Mouse (Mus musculus) intestine, embryonic 15.5 days (tissue): ENCODE data around the gene Crim1. TPM values are rescaled to one million over a fixed set of nuclear protein-coding genes. Genes with fewer than 3 reads are reported as not detected.
A peak's percentile ranks its signal among the peaks of the same experiment; 100 is the strongest.

Experiments used
- ATAC-seq: fragments of 200-750 bp; cut with Nextera tagmentation; 2 replicates; pipeline ENCODE4 v1.8.0; 2017; ENCODE audit warnings: moderate TSS enrichment, moderate library complexity
- H3K27ac ChIP-seq: fragments of 300-500 bp; sonication (generic); 2 replicates; pipeline ENCODE4 v1.5.1; 2015; ENCODE audit warnings: mild to moderate bottlenecking, inconsistent platforms
- H3K27me3 ChIP-seq: fragments of 300-500 bp; sonication (generic); replicated peaks from 2 replicates; pipeline ENCODE4 v1.6.1; 2015; ENCODE audit warnings: inconsistent platforms
- H3K36me3 ChIP-seq: fragments of 300-500 bp; sonication (generic); 2 replicates; pipeline ENCODE4 v1.6.1; 2015; ENCODE audit warnings: inconsistent platforms
- H3K4me1 ChIP-seq: fragments of 300-500 bp; sonication (generic); replicated peaks from 2 replicates; pipeline ENCODE4 v1.6.1; 2015; ENCODE audit warnings: inconsistent platforms
- H3K4me2 ChIP-seq: fragments of 300-500 bp; sonication (generic); replicated peaks from 2 replicates; pipeline ENCODE4 v1.6.1; 2015; ENCODE audit warnings: mild to moderate bottlenecking, inconsistent platforms
- H3K4me3 ChIP-seq: fragments of 300-500 bp; sonication (generic); replicated peaks from 2 replicates; pipeline ENCODE4 v1.5.1; 2015; ENCODE audit warnings: inconsistent platforms
- H3K9ac ChIP-seq: fragments of 300-500 bp; sonication (generic); 2 replicates; pipeline ENCODE4 v1.6.1; 2015; ENCODE audit warnings: inconsistent platforms
- H3K9me3 ChIP-seq: fragments of 300-500 bp; sonication (generic); 2 replicates; pipeline ENCODE4 v1.6.1; 2016; ENCODE audit warnings: inconsistent platforms
- WGBS: fragments of 180-500 bp; shearing (Covaris S2); methylation state at CpG from one replicate; pipeline ENCODE4 v1.1.7; 2015; 5-methylcytosine and 5-hydroxymethylcytosine counted together
- polyA plus RNA-seq: library from polyadenylated mRNA; unstranded; fragments of >200 nt; fragmentation: Nextera tagmentation; extraction: Ambion mirVana; gene quantifications from 2 replicates; pipeline ENCODE4 v1.2.1, GENCODE M21; 2015

Crim1 gene
- polyA plus RNA-seq, 1 experiment from 2014 or later: 5.9 TPM

DNA sequence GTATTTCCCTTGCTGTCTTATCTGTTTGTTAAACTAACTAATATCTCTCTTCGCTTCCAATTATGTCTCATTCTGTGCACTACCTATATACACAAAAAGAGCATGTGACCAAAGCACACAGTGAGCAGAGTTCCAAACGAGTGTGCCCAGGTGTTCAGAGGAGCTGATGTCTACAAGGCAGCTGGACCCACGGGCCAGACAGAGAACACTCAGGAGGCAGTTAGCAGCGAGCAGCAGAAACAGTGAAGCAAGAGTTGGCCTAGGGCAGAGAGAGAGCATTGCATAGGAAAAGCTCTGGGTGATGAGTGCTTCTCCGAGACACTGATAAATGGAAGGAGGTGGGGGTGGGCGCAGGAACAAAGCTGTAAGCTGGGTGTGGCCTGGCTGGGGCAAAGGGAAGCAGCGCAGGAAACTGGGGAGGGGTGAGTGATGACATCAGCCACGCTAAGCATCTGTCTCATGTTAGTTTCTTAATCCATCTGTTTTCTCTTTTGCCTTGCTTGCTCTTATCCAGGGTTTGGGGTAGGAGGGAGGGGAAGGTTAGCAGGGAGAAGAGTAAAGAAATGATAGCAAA, 99.0 kb downstream of the Crim1 start:
- 20% methylated on average over 8 of the region's 8 CpGs for WGBS
- peaks cover 13% of the 10 kb centered on the region for H3K4me1 ChIP-seq
- no peak overlapping the region for H3K4me3 ChIP-seq
- H3K27me3 ChIP-seq: no peaks in the 10 kb centered on the region
- ATAC-seq: peak; percentile 63
- H3K9me3 ChIP-seq: no peaks in the 10 kb centered on the region
- no peak overlapping the region for H3K27ac ChIP-seq
- no peak overlapping the region for H3K9ac ChIP-seq
- H3K4me2 ChIP-seq: no peak overlapping the region
- H3K36me3 ChIP-seq: no peaks in the 10 kb centered on the region

- no peak for ATAC-seq
- Histone ChIP-seq H3K27me3 (no peaks in the 10 kb centered on the region), H3K4me2 (no peak overlapping the region), H3K27ac (no peak overlapping the region), H3K4me1 (peaks cover 13% of the 10 kb centered on the region), H3K9me3 (no peaks in the 10 kb centered on the region), H3K9ac (no peak overlapping the region), H3K36me3 (no peaks in the 10 kb centered on the region), H3K4me3 (no peak overlapping the region)
- WGBS: 87% methylated on average over 2 of the region's 2 CpGs
Observed at GRCm38 (mm10) chr17:78303053-78303452, 103.0 kb downstream of the Crim1 start.

GRCm38 (mm10) chr17:78304059-78304458, 104.0 kb downstream of the Crim1 start:
- H3K4me3 ChIP-seq: no peak overlapping the region
- H3K9me3 ChIP-seq: no peaks in the 10 kb centered on the region
- H3K27ac ChIP-seq: no peak overlapping the region
- 67% methylated on average over 13 of the region's 13 CpGs for WGBS
- H3K36me3 ChIP-seq: no peaks in the 10 kb centered on the region
- H3K4me2 ChIP-seq: no peak overlapping the region
- H3K9ac ChIP-seq: no peak overlapping the region
- ATAC-seq: no peak
- no peaks in the 10 kb centered on the region for H3K27me3 ChIP-seq
- H3K4me1 ChIP-seq: peaks cover 4% of the 10 kb centered on the region

GRCm38 (mm10) chr17:78306434-78306833, 106.4 kb downstream of the Crim1 start:
- no peaks in the 10 kb centered on the region for H3K27me3 ChIP-seq
- 87% methylated on average over 9 of the region's 9 CpGs for WGBS
- ATAC-seq: no peak

GRCm38 (mm10) chr17:78308221-78308620, 108.2 kb downstream of the Crim1 start:
- no peaks in the 10 kb centered on the region for H3K9me3 ChIP-seq
- H3K36me3 ChIP-seq: no peaks in the 10 kb centered on the region
- H3K4me3 ChIP-seq: no peak overlapping the region
- H3K27ac ChIP-seq: no peak overlapping the region
- no peak overlapping the region for H3K9ac ChIP-seq
- 94% methylated on average over 9 of the region's 9 CpGs for WGBS
- H3K4me1 ChIP-seq: no peaks in the 10 kb centered on the region
- H3K27me3 ChIP-seq: no peaks in the 10 kb centered on the region
- no peak for ATAC-seq
- no peak overlapping the region for H3K4me2 ChIP-seq

More at GRCm38 (mm10) chr17:78306434-78306833, 106.4 kb downstream of the Crim1 start:
- H3K9me3 ChIP-seq: no peaks in the 10 kb centered on the region
- no peaks in the 10 kb centered on the region for H3K4me1 ChIP-seq
- H3K36me3 ChIP-seq: no peaks in the 10 kb centered on the region
- no peak overlapping the region for H3K4me3 ChIP-seq
- H3K4me2 ChIP-seq: no peak overlapping the region
- H3K9ac ChIP-seq: no peak overlapping the region
- H3K27ac ChIP-seq: no peak overlapping the region

GRCm38 (mm10) chr17:78313006-78313405, 113.0 kb downstream of the Crim1 start:
- Histone ChIP-seq H3K27me3 (no peaks in the 10 kb centered on the region), H3K36me3 (0 out of 2 replicates have a peak, but pooled peaks cover 3% of the 10 kb centered on the region), H3K4me2 (no peak overlapping the region), H3K27ac (no peak overlapping the region), H3K9me3 (no peaks in the 10 kb centered on the region), H3K4me1 (no peaks in the 10 kb centered on the region), H3K9ac (no peak overlapping the region), H3K4me3 (no peak overlapping the region)
- no peak for ATAC-seq
- 93% methylated on average over 12 of the region's 12 CpGs for WGBS

DNA sequence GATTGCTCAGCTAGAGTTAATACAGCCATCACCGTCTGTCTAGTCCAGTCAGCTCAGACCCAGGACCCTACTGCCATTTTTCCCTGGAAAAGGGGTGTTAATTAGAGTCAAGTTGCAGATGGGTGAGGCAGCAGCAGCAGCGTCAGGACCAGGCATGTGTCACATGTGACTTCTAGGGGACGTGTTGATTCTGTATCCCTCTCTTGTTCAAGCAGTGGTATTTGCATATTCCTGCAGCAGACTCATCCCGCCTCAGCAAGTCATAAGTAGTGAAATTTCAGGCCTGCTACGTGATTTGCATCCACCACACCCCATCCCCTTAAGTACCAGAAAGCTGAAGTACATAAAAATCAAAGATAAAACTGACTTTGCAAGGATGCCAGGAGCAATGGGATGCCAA, 113.6 kb downstream of the Crim1 start:
- 76% methylated on average over 5 of the region's 5 CpGs for WGBS

DNA sequence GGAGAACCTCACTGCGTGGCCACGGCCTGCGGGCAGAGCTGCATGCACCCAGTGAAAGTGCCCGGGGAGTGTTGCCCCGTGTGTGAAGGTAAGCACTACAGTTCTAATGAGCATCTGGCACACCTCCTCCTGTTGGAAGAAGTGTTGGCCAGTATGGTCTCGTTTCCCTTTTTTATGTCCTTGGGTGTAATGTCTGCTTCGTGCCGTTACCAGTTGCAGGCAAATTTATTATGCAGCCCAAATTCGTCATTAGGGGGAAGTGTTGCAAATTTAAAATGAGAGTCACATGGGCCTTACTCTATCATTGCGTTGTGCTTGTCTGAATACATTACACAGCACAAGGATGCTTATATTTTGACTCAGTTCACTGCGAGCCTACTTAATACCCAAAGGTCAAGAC, 115.6 kb downstream of the Crim1 start:
- no peak overlapping the region for H3K4me2 ChIP-seq
- H3K4me3 ChIP-seq: no peak overlapping the region
- no peaks in the 10 kb centered on the region for H3K9me3 ChIP-seq
- H3K9ac ChIP-seq: no peak overlapping the region
- H3K4me1 ChIP-seq: no peaks in the 10 kb centered on the region
- no peaks in the 10 kb centered on the region for H3K27me3 ChIP-seq
- WGBS: 90% methylated on average over 11 of the region's 11 CpGs
- H3K27ac ChIP-seq: no peak overlapping the region
- ATAC-seq: no peak
- 0 out of 2 replicates have a peak, but pooled peaks cover 3% of the 10 kb centered on the region for H3K36me3 ChIP-seq

More for the DNA sequence above, 113.6 kb downstream of the Crim1 start:
- H3K36me3 ChIP-seq: 0 out of 2 replicates have a peak, but pooled peaks cover 3% of the 10 kb centered on the region
- H3K9ac ChIP-seq: no peak overlapping the region
- H3K27me3 ChIP-seq: no peaks in the 10 kb centered on the region
- no peak overlapping the region for H3K27ac ChIP-seq
- H3K4me3 ChIP-seq: no peak overlapping the region
- H3K4me2 ChIP-seq: no peak overlapping the region
- H3K4me1 ChIP-seq: no peaks in the 10 kb centered on the region
- ATAC-seq: no peak
- no peaks in the 10 kb centered on the region for H3K9me3 ChIP-seq

DNA sequence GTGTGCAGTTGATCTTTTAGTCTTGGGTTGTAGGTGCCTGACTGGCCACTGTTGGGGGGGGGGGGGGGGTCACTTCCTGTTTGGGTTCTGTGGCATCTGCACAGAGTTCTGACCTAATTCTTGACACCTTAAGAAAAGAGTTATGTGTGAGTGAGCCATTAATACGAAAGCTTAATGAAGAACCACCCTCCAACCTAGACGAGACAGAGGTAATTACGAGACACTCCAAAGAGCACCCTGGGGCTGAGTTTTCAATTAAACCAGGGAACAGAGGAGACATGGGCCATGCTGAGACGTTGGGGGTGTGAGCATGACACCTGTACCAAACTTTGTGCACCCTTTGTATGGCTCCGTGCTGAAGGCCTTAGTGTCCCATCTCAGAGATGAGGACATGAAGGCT, 117.3 kb downstream of the Crim1 start:
- Histone ChIP-seq H3K27me3 (no peaks in the 10 kb centered on the region), H3K27ac (no peak overlapping the region)
- 85% methylated on average over 5 of the region's 5 CpGs for WGBS

DNA sequence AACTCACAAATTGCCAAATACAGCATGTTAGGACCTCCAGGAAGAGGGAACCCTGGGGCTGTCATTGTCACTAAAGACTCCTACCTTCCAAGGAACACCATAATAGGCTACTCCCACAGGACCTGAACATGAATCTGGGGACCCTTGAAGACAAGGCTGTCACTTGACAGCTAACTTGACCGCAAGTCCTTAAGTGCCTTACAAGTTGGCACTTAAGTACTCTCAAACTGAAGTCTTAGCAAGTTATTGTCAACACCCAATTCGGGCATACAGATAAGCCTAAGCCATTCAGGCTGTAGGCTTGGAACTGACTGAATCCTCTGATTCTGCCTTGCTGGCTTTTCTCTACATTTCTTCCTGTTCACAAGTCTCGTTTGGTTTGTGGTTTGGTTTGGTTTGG, 118.8 kb downstream of the Crim1 start:
- H3K4me2 ChIP-seq: no peak overlapping the region
- H3K9ac ChIP-seq: no peak overlapping the region
- H3K27me3 ChIP-seq: no peaks in the 10 kb centered on the region
- 0 out of 2 replicates have a peak, but pooled peaks cover 6% of the 10 kb centered on the region for H3K4me1 ChIP-seq
- H3K27ac ChIP-seq: no peak overlapping the region
- WGBS: 87% methylated on average over 3 of the region's 3 CpGs
- ATAC-seq: no peak
- no peak overlapping the region for H3K4me3 ChIP-seq
- H3K9me3 ChIP-seq: no peaks in the 10 kb centered on the region
- 0 out of 2 replicates have a peak, but pooled peaks cover 3% of the 10 kb centered on the region for H3K36me3 ChIP-seq

More for the DNA sequence above, 117.3 kb downstream of the Crim1 start:
- no peak overlapping the region for H3K4me3 ChIP-seq
- no peak for ATAC-seq
- no peaks in the 10 kb centered on the region for H3K9me3 ChIP-seq
- 0 out of 2 replicates have a peak, but pooled peaks cover under 1% of the 10 kb centered on the region for H3K4me1 ChIP-seq
- 0 out of 2 replicates have a peak, but pooled peaks cover 3% of the 10 kb centered on the region for H3K36me3 ChIP-seq
- H3K9ac ChIP-seq: no peak overlapping the region
- H3K4me2 ChIP-seq: no peak overlapping the region

DNA sequence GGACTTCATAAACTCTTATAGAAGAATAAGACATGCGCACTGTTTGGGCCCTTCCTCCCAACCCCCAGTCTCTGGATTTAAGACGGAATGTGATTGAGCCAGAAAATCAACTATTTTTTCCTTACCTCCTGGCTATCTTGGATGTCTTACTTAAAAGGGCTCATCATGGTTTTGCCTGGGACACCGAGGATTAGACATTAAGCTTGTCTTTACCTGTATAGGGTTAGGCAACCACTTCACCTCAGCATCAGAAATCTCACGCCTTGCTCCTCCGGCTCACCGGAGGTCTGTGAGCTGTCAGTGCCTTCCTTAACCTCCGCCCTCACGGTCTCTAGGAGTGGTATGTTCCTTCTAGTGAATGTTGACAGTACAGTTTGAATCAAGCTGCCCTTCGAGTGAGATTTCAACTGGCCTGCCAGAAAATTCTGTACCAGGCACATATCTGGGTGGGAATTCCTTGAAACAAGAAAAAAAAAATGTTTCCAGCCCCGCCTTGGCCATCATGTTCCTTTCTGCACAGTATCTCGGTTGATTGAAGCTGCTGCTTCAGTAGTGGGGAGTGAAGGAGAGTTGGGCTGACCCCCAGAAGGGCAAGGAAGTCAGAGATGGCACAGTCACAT, 121.3 kb downstream of the Crim1 start:
- H3K27me3 ChIP-seq: no peaks in the 10 kb centered on the region
- no peak overlapping the region for H3K9ac ChIP-seq
- H3K9me3 ChIP-seq: no peaks in the 10 kb centered on the region
- no peak overlapping the region for H3K4me3 ChIP-seq
- H3K36me3 ChIP-seq: no peaks in the 10 kb centered on the region
- ATAC-seq: no peak
- H3K27ac ChIP-seq: no peak overlapping the region
- WGBS: 74% methylated on average over 11 of the region's 11 CpGs
- H3K4me2 ChIP-seq: no peak overlapping the region
- H3K4me1 ChIP-seq: 0 out of 2 replicates have a peak, but pooled peaks cover 6% of the 10 kb centered on the region

DNA sequence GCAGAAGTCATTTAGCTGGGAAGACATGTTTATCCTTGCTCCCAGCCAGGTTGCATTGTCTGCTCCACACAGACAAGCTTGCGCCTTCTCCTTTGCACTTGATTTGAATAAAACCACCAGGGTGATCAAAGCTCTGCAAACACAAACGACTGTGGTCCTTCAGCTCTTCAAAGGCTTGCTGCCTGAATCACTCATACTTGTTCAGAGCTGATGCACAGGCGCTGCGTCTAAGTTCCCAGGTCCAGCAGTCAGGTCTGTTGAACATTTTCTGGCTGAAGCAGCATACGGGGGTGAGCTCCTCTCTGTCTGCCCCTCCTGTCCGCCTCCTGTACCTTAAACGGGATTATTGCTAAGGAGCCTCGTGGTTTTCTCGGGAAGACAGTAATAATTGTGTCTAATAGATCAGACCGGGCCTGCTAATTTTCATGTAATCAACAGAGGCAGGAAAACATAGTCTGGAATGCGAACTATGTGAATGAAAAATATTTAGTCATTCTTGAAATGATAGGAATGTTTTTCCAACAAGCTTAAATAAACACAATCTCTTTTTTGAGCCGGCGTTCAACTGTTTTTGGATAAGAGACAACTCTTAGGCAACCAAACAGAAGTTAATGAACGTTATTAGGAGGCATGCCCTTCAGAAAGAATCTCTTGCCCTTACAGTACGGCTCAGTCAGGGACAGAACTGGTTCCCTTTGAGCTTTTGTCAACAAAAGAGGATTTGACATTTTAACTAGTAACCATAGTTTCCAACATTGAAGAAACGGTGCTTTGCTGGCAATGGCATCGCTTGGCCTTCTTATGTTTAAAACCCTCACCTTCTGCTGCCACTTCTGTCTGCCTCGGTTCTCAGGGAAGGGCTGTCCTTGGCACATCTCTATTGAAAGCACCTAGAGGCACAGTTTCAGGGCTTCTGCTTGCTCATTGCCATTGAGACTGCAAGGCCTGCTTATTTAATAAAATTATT, 122.6 kb downstream of the Crim1 start:
- H3K36me3 ChIP-seq: no peaks in the 10 kb centered on the region
- H3K9me3 ChIP-seq: no peaks in the 10 kb centered on the region
- no peak overlapping the region for H3K4me3 ChIP-seq
- no peak for ATAC-seq
- H3K9ac ChIP-seq: no peak overlapping the region
- peak overlapping the region; percentile 70; the same call in 1 of the 2 replicates for H3K27ac ChIP-seq
- no peak overlapping the region for H3K4me2 ChIP-seq
- H3K4me1 ChIP-seq: 0 out of 2 replicates have a peak, but pooled peaks cover 6% of the 10 kb centered on the region
- no peaks in the 10 kb centered on the region for H3K27me3 ChIP-seq
- WGBS: 31% methylated on average over 18 of the region's 18 CpGs
